Mouse (Mus musculus): ENCODE results near the gene Eif1ax. TPM values are rescaled to one million over a fixed set of nuclear protein-coding genes. Genes with fewer than 3 reads are reported as not detected.

Gene Eif1ax
- 32.6 to 41.9 TPM (median 37.2 TPM) in 4 replicates for total RNA-seq (2023; ENCODE audit: inconsistent age)

GRCm38 (mm10) chrX:159371831-159372752, at the start of gene Eif1ax:
Gene Eif1ax (plus strand): TSS chrX:159372178.

GRCm38 (mm10) chrX:159414130-159414828, 42.3 kb downstream of the Eif1ax start, which contains the start of gene Map7d2:
Gene Map7d2 (plus strand): TSS chrX:159414572.

Other genes with a start within 250 kb of the Eif1ax start
- 49.1 to 61.5 TPM (median 59.6 TPM) in 4 replicates for gene Rps6ka3, start 161.9 kb upstream of the Eif1ax start, total RNA-seq (2023; ENCODE audit: inconsistent age)
- gene Map7d2, start 42.4 kb downstream of the Eif1ax start, total RNA-seq (2023; ENCODE audit: inconsistent age), result not detected in 4 replicates
- 36.9 to 43.3 TPM (median 41.2 TPM) in 4 replicates for gene Bclaf3, start 154.5 kb downstream of the Eif1ax start, total RNA-seq (2023; ENCODE audit: inconsistent age)